Mouse (Mus musculus): ENCODE results near the gene Ppfia1.
A peak's percentile ranks its signal among the peaks of the same experiment; 100 is the strongest.

The Ppfia1 gene

DNA sequence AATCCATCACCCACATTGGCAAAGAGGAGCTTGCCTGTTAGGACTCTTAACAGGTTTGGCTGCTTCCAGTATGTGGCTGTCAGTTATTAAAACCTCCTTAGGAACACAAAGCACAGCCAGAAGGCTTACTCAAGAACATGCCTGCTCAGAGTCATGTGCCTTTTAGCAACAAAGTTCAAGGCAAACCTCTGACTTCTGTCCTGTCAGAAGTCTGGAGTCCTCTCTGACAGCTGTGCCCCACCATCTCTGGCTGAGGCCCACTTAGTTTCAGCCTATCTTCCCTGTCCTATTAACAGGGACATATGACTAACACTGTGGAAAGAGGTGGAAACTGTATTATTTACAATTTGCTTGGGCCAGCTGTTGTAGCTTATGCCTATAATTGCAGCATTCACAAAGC, 73.2 kb downstream of the Ppfia1 start:
- DNase-seq = no peak

DNA sequence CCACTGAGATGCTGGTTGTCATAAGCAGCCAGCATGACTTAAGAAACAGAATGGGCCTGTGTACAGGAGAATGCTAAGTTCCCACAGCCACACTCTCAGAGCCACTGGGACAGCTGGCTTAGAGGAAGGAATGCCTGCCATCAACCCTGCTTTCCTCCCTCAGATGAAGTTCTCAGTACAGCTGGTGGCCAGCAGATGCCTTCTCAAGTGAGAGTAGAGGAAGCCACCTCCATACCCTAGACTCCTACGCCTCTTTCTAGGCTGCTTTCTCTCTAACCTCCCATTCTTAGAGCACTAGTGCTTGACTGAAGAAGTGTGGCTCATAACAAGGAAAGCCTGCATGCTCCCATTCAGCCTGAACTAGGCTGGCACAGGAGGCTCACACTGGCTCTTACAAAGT, 74.0 kb downstream of the Ppfia1 start:
- no peak for DNase-seq

DNA sequence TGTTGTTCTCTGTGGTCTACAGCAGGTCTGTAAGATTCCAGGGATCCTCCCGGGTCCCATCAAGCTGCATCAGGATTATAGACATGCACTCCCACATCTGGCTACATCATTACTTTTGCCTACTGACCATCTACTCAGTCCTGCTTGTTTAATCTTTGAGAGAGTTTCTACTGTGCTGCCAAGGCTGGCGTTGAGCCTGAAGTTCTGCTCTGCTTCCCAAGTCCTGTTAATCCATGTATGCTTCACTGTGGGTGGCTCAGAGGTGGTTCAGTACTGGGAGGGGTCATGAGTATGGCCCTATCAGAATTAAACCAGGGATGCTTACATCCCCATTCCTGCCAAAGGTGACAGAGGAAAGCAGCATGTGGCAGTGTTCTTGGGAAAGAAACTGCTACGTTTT, 77.8 kb downstream of the Ppfia1 start:
- DNase-seq = no peak

DNA sequence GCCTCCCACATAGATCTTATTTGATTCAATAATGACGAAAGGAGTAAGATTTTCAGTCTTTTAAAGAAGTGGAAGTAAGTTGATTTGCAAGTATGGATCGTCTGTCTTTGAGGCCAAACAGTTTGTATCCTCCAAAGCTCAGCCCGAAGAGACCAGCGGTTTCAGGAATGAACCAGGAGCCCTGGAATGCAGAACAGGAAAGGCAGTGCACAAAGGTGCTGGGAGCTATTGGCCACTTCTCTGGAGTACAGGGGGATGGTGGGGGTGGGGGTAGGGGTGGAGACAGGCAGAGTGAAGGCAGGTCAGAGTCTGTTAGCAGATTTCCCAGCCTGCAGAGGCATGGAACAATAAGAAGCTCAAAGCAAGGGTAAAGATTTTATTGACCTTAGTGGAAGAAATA, 80.0 kb downstream of the Ppfia1 start:
- DNase-seq = no peak

DNA sequence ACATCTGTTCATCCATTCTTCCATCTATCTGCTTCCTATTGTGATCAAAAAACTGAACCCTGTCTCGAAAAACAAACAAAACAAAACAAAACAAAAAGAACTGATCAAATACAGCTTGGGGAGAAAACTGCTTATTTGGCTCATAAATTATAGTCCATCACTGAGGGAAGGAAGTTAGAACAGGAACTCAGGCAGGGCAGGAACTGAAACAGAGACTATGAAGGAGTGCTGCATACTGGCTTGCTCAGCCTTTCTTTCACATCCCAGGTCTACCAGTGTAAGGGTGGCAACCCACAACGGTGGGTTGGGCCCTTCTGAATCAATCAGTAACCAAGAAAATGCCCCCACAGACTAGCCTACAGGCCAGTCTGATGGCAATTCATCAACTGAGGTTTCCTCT, 82.4 kb downstream of the Ppfia1 start:
- DNase-seq = no peak

DNA sequence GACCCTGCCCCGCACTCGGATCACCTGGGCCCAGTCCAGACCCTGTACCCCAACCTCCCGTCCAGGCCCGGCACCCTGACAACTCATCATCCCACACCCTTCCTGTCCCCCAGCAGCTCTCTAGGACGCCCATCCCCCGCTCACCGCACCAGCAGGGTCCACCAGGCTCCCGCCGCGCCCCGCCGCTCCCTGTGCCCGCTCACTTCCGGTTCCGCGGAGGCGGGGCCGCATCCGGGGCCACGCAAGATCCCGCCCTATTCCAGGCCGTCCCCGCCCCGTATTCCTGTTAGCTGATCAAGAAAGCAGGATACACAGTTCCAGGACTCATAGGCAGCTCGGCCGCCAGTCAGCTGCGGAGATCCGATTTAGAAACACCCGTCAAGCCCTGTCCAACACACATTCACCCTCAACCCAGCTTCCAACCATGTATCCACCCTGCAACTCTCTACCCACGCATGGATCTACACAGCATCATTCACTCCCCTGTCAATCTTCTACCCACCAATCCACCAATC, 82.9 kb downstream of the Ppfia1 start, which contains the start of gene Cttn:
Cttn (minus strand) TSS at position 465 of the 515 bp plus-strand sequence.
- DNase-seq = peak; percentile 69

DNA sequence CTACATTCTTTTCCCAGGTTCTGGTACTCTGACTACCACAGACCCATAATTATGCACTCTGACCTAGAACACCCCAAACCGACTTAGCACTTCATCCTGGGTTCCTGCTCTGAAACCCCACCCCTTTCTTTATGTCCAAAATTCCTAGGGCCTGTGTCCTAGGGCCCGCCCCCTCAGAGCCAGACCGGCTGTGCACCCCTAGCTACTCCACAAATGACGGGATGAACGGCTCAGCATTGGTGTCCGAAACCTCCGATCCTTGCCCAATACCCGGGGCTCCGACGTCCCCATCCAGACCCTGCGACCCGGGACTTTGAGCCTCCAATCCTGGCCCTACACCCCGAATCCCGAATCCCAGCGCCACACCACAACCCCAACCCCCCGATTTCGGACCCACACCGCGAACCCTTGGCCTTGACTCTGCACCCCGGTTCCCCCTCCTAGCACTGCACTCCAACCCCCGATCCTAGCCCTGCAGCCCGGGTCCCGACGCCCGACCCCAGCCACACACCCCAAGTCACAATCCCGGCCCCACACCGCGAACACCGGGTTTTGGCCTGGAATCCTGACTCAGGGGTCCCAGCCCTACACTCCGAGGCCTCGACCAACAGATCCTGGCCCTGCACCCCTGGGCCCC, 83.5 kb downstream of the Ppfia1 start:
- no peak for DNase-seq

DNA sequence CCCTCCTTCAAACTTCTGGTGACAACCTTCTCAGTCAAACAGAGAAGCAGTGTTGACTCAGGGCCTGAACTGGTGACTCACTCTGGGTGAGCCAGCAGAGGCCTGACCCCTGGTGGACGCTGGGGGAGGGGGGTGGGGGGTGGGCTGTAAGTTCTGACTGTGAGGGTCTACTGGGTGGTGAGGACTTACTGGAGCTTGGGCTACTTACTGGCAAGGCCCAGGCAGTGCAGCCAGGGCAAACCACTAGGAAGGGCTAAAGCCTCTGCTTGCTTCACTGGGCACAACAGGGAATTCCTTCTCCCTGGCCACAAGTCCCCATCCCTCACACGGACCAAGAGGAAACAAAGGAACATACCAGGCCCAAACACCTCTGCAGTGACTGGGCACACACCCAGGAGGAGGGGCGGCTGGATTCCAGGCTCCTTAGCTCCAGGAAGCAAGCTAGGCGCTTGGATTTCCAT, 84.3 kb downstream of the Ppfia1 start:
- no peak for DNase-seq

DNA sequence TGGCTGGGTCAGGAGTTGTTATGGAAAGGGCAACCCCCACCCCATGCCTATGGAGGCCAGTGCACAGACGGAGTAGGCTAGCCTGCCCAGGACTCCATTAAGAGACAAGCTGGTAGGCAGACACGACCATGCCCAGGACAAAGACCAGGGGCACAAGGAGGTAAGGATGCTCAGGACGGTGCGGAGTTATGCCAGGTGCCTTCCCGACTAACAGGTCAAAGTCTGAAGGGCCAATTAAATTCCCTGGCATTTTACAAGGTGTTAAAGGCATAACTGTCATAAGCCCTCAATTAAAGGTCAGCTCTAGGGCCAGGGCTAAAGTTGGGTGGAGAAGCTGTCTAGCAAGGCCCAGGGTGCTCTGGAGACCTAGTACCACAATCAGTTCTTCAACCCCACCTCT, 84.8 kb downstream of the Ppfia1 start:
- DNase-seq = no peak

DNA sequence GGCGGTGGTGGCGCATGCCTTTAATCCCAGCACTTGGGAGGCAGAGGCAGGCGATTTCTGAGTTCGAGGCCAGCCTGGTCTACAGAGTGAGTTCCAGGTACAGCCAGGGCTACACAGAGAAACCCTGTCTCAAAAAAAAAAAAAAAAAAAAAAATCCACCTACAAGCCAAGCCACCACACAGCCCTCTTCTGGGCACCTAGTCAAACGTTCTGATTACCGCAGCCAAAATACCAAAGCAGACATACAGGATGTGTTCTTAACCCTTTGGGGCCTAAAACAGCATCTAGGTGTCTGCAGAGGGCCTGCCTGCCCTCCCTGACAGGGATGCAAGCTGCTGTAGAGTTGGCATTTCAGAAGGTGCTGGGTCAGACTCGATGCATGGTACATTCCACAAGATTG, 91.0 kb downstream of the Ppfia1 start:
- DNase-seq = no peak

DNA sequence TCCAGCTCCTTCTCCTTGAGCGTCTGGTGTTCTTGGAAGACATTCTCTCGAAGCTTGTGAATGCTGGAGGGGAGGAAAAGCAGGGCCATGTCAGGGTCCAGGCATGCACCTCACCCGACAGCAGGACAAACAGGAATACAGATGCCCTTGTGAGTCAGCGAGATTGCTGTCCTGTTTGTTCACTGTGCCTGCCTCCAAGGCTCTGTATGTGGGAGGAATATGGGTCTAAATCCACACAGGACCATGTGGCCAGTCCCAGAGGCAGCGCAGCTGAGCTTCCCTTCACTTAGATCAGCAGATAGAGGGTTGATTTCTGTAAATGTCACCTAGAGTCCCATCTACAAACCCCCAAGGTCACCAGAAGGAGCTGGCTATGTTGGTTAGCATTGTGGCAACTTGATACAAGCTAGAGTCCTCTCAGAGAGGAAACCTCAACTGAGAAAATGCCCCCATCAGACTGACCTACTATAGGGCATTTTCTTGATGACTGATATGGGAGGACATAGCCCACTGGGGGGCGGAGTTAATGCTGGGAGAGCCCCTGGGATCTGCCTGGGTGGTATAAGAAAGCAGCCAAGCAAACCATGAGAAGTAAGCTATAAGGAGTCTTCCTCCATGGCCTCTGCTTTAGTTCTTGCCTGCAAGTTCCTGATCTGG, 92.2 kb downstream of the Ppfia1 start:
- no peak for DNase-seq

DNA sequence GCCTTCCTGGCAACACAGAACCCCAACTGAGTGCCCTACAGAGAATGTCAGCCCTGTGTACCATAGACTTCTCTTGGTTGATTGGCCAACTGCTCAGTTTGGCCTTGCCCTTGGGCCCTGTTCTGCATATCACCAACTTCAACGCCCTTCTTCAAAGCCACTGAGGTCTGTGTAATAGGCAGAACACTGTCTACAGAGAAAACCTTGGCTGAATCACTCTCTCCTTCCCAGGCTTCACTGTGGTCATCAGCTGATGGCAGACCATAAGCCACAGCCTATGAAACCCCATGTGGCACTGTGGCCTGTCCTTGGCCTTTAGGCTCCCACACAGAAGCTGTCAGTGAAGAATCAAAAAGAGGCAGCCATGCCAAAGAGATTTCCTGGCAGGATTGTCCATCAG, 94.6 kb downstream of the Ppfia1 start:
- no peak for DNase-seq

DNA sequence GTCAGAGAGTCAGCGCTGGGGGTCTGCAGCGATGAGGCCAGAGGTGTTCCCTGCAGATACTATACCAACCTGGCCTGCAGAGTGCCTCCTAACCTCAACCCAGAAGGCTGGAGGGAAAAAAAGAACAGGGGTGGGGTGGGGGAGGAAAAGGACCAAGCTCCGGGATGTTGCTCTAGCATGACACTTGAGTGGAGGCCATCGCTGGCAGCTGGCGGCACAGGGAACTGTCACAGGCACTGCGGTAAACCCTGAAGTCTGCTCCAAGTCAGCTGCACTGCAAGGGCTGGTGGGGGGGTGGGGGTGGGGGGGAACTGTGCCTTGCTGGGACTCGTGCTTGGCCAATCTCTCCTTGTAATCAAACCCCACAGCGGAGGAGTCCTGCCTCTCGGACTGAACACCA, 102.9 kb downstream of the Ppfia1 start:
- DNase-seq = no peak

DNA sequence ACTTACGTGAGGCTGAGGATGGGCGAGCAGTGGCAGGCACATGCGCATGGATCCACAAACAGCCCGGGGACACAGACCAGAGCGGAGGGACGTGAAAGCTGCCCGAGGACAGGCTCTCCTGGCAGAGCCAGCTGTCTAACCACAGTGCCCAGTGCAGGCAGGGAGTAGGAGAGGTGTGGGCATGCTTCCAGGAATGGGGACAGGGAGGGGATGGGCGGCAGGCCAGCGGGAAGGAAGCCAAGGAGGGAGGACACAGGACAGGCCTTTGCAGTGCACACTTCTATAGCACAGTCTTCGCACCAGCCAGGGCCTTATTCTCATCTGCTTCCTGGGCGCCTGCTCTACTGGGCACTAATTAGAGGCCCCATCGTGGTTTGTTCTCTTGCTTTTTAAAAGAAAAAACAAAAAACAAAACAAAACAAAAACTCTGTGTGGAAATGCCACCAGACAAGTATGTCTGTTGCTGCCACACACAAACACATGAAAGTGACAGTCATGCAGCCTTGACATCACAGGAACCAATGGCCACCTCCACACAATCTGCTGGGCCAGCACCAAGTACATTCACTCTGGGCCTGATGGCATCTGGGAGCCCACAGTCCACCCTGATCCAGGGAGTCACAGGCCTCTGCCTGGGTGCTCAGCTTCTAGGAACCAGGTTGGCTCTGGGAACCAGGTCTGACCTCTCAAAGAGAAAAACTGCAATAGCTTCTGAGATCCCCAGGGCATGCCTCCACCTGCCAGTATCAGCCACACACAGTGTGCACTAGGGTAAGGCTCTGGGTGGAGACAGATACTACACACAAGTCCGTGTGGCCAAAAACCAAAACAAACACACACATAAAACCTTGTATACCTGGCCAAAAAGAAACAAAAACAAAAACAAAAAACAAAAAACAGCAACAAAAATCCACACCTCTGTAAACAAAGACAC, 103.6 kb downstream of the Ppfia1 start:
- no peak for DNase-seq

DNA sequence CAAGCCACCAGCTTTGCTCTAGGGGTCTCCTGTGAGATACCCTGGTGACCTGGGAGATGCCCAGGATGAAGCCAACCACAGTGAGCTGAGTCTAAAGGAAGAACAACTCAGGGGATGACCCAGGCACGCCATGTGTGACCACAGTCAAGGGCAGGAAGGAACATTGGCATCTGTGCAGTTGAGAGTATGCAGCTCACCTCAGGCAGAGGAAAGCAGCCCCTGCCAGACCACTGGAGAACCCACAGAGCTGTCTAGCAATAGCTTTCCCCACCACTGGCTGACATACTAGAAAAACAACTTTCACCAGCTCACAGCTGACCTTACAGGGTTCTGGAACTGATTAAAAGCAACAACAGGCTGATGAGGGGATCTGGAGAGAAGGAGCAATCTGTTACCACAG, 105.3 kb downstream of the Ppfia1 start:
- DNase-seq = no peak

DNA sequence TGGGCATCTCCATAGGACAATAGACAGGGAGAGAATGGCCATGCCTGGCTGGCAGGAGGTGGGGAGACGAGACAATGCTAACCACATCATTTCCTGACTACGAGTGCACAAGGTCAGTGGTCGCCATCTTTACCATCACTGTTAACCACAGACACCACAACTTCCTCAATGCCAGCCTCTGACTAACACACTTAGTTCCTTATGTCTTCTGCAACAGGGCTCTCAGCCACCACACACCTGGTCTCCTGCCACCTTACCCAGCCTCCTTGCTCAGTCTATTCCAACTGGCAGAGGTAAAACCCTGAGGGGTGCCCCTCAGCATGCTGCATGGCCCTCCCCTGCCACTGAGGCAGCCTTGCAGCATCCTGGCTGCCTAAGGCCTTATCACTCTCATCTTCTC, 106.4 kb downstream of the Ppfia1 start:
- peak; percentile 51 for DNase-seq

DNA sequence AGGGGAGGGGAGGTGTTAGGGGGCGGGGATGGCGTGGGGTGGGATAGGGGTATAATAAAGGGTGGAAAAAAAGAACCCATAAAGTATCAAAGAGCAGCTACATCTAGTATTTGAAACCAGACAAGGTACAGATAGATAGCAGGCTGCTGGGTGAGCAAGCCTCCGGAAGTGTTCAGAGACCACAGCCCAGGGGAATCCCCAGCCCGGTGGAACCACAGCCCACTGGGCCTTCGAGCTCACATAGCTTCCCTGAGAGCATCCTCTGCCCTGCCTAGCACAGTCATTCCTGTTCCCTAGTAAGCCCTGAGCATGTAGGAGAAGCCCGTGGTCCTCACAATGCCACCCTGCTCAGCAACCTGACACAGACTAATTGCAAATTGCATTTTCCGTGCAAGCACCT, 108.7 kb downstream of the Ppfia1 start:
- DNase-seq = peak; percentile 55

DNA sequence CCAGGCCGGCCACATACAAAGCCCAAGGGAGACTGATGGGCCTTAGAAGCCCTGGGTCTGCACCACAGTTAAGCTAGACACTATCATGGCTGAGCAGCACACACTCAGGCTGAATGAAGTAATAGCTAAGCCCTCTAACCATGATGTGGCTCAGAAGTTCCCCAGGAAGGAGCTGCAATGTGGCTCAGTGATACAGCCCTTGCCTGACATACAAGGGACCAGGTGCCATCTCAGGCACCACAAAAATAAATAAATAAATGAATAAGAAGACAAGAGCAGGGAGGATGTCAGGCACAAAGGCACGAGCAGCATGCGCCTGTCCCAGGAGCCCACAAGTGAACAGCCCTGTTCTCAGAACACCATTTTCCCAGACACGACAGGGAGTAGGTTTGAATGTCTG, 111.6 kb downstream of the Ppfia1 start:
- no peak for DNase-seq

DNA sequence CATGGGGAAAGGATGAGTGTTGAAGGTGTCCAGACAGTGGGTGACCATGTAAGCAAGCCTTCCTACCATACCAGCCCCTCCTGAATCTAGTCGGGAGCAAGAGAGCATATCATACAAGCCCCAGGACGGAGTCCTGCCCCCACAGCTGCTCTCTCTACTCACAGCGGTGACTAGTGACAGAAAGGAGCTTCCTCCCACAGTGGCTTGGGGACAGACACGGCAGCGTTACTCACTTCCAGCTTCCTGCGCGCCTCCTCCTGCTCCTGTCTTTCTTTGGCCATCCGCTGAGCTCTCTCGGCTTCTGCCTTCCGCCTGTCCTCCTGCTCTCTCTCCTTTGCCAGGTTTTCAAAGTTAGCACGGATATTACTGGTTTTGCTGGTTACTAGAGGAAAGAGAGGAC, 112.1 kb downstream of the Ppfia1 start:
- DNase-seq = no peak

DNA sequence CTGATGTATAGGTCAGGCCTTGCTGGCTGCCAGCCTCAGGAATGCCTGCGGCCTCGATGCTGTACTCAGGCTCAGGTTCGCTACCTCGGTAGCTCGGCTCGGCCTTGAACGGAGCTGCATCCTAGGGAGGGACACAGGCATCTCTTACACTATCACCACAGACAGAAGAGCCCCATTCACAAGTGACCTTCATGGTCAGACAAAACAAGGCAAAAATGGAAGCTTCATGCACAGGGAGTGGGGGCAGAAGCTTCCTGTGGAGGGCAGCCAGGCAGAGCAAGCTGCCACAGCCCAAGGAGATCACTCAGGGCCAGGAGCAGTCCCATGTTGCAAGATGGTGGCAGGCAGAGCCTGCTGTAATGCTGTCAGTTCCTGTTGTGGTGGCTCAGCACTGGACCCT, 114.7 kb downstream of the Ppfia1 start:
- DNase-seq = no peak

DNA sequence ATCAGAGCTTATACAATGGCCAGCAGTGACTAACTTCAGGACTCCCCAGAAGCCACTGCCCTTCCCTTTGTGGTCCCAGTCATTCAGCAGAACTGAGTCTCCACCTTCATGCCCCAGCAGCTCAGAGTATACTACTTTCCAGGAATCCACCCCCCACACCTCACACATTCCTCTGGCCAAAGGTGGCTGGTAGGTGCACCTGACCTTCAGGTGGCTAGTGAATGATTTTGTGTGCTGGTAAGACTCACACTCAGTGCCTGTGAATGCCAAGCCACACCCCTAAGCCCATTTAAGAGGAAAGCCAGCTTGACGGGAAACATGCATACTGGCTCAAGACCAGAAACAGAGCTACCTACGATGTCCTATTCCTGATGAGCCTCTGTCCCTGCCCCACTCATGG, 120.6 kb downstream of the Ppfia1 start:
- DNase-seq = no peak

DNA sequence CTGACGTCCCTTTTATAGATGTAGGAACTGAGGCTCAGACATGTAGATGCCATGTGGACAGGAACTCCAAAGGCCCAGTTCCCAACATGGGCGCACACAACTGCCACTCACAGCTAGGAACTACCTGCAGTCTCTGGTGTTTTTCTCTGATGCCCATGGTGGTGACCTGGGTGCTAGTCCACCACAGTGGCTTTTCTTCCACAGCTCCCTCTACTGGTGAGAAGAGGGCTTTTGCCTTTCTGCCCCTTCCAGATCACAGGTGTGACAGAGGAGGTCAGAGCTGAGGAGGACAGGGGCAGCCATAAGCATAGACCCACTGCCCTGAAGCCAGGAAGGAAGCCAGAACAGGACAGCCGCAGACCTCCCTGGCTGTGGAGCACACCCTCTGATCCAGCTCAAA, 126.1 kb downstream of the Ppfia1 start:
- DNase-seq = peak; percentile 21

Measured in thymus, postnatal 4 days (tissue).